Mouse (Mus musculus) heart, embryonic 10.5 days (tissue): ENCODE measurements around the gene Gm20388. TPM values are rescaled to one million over a fixed set of nuclear protein-coding genes. Genes with fewer than 3 reads are reported as not detected.

ENCODE experiments used
- DNase-seq: peaks from one replicate; pipeline ENCODE4 v3.0.0-alpha.2; 2017; ENCODE audit warnings: low spot score
- H3K27ac ChIP-seq: fragments of 300-500 bp; sonication (generic); 2 replicates; pipeline ENCODE4 v1.5.1; 2016; ENCODE audit warnings: mild to moderate bottlenecking
- H3K27me3 ChIP-seq: fragments of 300-500 bp; sonication (generic); 2 replicates; pipeline ENCODE4 v1.6.1; 2016; ENCODE audit warnings: mild to moderate bottlenecking; ENCODE audit not compliant: poor library complexity, insufficient read depth, severe bottlenecking
- H3K36me3 ChIP-seq: fragments of 300-500 bp; sonication (generic); 2 replicates; pipeline ENCODE4 v1.6.1; 2016; ENCODE audit warnings: mild to moderate bottlenecking, moderate library complexity
- H3K4me1 ChIP-seq: fragments of 300-500 bp; sonication (generic); 2 replicates; pipeline ENCODE4 v1.6.1; 2016; ENCODE audit warnings: mild to moderate bottlenecking
- H3K4me3 ChIP-seq: fragments of 300-500 bp; sonication (generic); 2 replicates; pipeline ENCODE4 v1.5.1; 2016; ENCODE audit warnings: mild to moderate bottlenecking, moderate library complexity
- H3K9me3 ChIP-seq: fragments of 300-500 bp; sonication (generic); 2 replicates; pipeline ENCODE4 v1.6.1; 2016; ENCODE audit warnings: mild to moderate bottlenecking, moderate library complexity
- WGBS: fragments of 180-500 bp; shearing (Covaris S2); methylation state at CpG from one replicate; pipeline ENCODE4 v1.1.7; 2016; 5-methylcytosine and 5-hydroxymethylcytosine counted together
- polyA plus RNA-seq: library from polyadenylated mRNA; unstranded; fragments of >200 nt; fragmentation: Nextera tagmentation; extraction: Ambion mirVana; gene quantifications from 2 replicates; pipeline ENCODE4 v1.2.1, GENCODE M21; 2016

The Gm20388 gene
- polyA plus RNA-seq, 1 experiment from 2014 or later: 4.5 TPM

GRCm38 (mm10) chr8:124349663-124350062, 4439.0 kb downstream of the Gm20388 start:
- H3K27ac ChIP-seq: no peak overlapping the region
- no peak overlapping the region for H3K4me3 ChIP-seq
- H3K27me3 ChIP-seq: peaks cover 13% of the 10 kb centered on the region; the same call in 1 of the 2 replicates
- no peak for DNase-seq
- H3K4me1 ChIP-seq: peaks cover 4% of the 10 kb centered on the region; the same call in 1 of the 2 replicates
- H3K36me3 ChIP-seq: peaks cover 12% of the 10 kb centered on the region
- 39% methylated on average over 7 of the region's 7 CpGs for whole genome bisulfite sequencing
- H3K9me3 ChIP-seq: no peaks in the 10 kb centered on the region

GRCm38 (mm10) chr8:124351636-124352035, 4441.0 kb downstream of the Gm20388 start:
- peaks cover 2% of the 10 kb centered on the region; the same call in 1 of the 2 replicates for H3K4me1 ChIP-seq
- no peak for DNase-seq
- no peak overlapping the region for H3K4me3 ChIP-seq
- H3K27me3 ChIP-seq: peaks cover 13% of the 10 kb centered on the region; the same call in 1 of the 2 replicates
- H3K36me3 ChIP-seq: no peaks in the 10 kb centered on the region
- no peaks in the 10 kb centered on the region for H3K9me3 ChIP-seq
- no peak overlapping the region for H3K27ac ChIP-seq
- 59% methylated on average over 5 of the region's 5 CpGs for WGBS

GRCm38 (mm10) chr8:124360911-124361310, 4450.3 kb downstream of the Gm20388 start:
- DNase-seq: no peak
- Histone ChIP-seq H3K9me3 (peaks cover 4% of the 10 kb centered on the region; the same call in 1 of the 2 replicates), H3K27ac (no peak overlapping the region), H3K36me3 (no peaks in the 10 kb centered on the region), H3K4me1 (no peaks in the 10 kb centered on the region), H3K27me3 (0 out of 2 replicates have a peak, but pooled peaks cover 5% of the 10 kb centered on the region), H3K4me3 (no peak overlapping the region)
- 78% methylated on average over 3 of the region's 3 CpGs for WGBS

GRCm38 (mm10) chr8:124361773-124362427, 4451.3 kb downstream of the Gm20388 start:
- no peak for DNase-seq
- H3K9me3 ChIP-seq: peaks cover 4% of the 10 kb centered on the region; the same call in 1 of the 2 replicates
- 77% methylated on average over 11 of the region's 11 CpGs for WGBS
- H3K4me3 ChIP-seq: no peak overlapping the region
- no peaks in the 10 kb centered on the region for H3K4me1 ChIP-seq
- H3K27me3 ChIP-seq: 0 out of 2 replicates have a peak, but pooled peaks cover 5% of the 10 kb centered on the region
- H3K36me3 ChIP-seq: no peaks in the 10 kb centered on the region
- H3K27ac ChIP-seq: no peak overlapping the region

DNA sequence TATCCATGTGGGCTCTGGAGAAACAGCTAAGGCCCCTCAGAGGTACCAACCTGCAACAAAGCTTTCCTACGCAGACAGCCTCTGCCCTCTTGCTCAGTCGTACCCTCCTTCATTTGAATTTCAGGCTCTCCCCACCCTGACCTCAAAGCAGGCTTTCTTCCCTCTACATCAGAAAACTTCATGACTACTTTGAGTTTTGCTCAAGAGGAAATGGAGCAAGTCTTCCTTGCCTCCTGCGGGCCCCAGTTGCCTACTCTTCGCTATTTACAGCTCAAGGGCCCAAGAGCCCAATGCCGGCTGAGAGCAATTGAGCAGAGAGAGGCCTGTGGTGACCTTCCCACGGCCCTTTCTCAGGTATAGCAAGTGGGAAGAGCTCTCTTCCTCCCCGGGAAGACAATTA, 4451.9 kb downstream of the Gm20388 start:
- Histone ChIP-seq H3K27ac (no peak overlapping the region), H3K4me1 (peaks cover 2% of the 10 kb centered on the region), H3K9me3 (peaks cover 4% of the 10 kb centered on the region; the same call in 1 of the 2 replicates), H3K36me3 (no peaks in the 10 kb centered on the region), H3K4me3 (no peak overlapping the region), H3K27me3 (0 out of 2 replicates have a peak, but pooled peaks cover 5% of the 10 kb centered on the region)
- DNase-seq: no peak
- WGBS: 74% methylated on average over 7 of the region's 7 CpGs

GRCm38 (mm10) chr8:124363337-124363736, 4452.7 kb downstream of the Gm20388 start:
- whole genome bisulfite sequencing: 88% methylated on average over 15 of the region's 15 CpGs
- Histone ChIP-seq H3K27ac (no peak overlapping the region), H3K9me3 (peaks cover 4% of the 10 kb centered on the region; the same call in 1 of the 2 replicates), H3K4me3 (no peak overlapping the region), H3K36me3 (no peaks in the 10 kb centered on the region), H3K4me1 (peaks cover 8% of the 10 kb centered on the region), H3K27me3 (0 out of 2 replicates have a peak, but pooled peaks cover 5% of the 10 kb centered on the region)
- DNase-seq: no peak

DNA sequence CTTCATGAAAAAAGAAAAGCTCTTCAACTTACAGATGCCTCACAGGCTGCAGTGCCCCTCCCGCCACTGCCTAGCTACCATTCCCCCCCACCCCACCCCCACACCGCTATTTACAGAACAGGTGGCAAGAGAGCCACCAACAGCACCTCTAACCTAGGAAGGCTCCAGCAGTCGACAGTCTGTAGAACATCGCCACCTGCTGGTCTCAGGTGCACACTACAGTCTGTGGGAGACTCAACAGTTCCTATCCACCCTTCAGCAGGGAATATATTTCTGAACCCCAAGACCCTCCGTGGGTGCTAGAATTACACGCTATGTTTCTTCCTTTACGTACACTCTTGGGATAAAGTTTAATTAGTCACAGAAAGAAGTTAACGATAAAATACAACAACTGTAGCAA, 4457.6 kb downstream of the Gm20388 start:
- 20% methylated on average over 8 of the region's 8 CpGs for WGBS
- Histone ChIP-seq H3K4me1 (peaks cover 8% of the 10 kb centered on the region), H3K27me3 (0 out of 2 replicates have a peak, but pooled peaks cover 5% of the 10 kb centered on the region), H3K27ac (no peak overlapping the region), H3K36me3 (no peaks in the 10 kb centered on the region), H3K9me3 (no peaks in the 10 kb centered on the region), H3K4me3 (no peak overlapping the region)
- peak; percentile 91 for DNase-seq

DNA sequence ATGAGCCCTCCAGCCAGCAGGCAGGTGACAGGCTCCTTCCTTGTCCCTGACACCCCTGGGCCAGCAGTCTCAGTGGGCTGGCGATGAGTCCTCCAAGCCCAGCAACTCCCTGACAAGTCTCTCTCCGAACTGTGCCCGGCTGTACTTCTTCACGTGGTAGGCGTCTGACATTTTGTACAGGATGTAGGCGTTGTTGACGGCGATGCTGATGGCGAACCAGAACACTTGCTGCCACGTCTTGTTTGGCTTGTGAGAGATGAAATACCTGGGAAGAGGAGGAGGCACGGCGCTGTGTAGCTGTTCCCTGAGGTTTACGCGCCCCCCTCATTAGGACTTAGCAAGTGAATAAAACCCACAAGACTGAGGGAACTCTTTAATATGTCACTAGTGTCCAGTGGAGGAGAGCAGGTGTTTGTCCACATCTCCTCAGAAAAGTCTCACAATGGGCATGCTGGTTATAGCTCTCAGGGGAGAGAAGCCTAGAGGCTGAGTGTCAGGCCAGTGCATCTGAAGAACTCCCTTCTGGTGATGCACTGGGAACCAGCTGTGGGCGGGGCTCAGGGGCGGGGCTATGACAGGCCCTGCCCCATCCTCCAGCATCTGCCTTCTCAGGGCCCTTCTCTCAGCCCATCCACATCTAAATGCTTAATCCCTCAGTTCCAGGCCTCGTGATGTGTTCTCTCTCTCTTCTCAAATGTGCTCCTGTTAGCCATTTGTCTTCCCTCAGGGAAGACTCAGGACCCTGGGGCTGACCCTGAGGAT, 4460.0 kb downstream of the Gm20388 start:
- H3K36me3 ChIP-seq: no peaks in the 10 kb centered on the region
- H3K4me3 ChIP-seq: no peak overlapping the region
- no peaks in the 10 kb centered on the region for H3K9me3 ChIP-seq
- WGBS: 69% methylated on average over 17 of the region's 17 CpGs
- no peak overlapping the region for H3K27ac ChIP-seq
- H3K4me1 ChIP-seq: peaks cover 15% of the 10 kb centered on the region
- no peak for DNase-seq
- 0 out of 2 replicates have a peak, but pooled peaks cover 5% of the 10 kb centered on the region for H3K27me3 ChIP-seq

DNA sequence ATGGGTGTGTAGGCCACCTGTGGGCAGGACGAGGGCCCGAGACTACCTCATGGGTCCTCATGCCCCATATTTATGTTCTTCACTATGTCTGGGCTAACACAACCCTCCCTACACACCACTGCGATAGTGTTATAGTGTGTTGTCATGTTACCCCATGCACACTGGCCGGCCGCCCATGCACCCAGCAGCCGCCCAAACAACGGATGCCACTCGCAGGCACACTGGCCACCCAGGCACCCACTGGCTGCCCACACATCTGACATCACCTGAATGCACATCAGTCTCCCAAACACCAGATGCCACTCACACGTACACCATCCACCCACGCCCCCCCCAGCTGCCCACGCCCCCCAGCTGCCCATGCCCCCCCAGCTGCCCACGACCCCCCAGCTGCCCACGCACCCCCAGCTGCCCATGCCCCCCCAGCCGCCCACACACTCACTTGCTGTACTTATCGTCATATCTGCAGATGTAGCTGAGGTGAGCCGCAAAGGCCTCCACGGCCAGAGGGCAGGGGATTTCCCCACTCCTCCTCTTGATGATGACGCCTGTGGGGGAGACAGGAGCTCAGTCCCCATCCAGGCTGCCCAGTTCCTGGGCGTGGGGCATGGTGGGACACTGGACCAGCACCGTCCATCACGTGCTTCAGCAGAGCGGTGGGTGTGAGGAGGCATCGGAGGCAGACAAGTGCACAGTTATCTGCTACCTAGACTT, 4460.9 kb downstream of the Gm20388 start:
- Histone ChIP-seq H3K27ac (no peak overlapping the region), H3K36me3 (no peaks in the 10 kb centered on the region), H3K4me3 (no peak overlapping the region), H3K4me1 (peaks cover 15% of the 10 kb centered on the region), H3K27me3 (0 out of 2 replicates have a peak, but pooled peaks cover 5% of the 10 kb centered on the region), H3K9me3 (no peaks in the 10 kb centered on the region)
- DNase-seq: no peak
- 83% methylated on average over 23 of the region's 23 CpGs for WGBS

DNA sequence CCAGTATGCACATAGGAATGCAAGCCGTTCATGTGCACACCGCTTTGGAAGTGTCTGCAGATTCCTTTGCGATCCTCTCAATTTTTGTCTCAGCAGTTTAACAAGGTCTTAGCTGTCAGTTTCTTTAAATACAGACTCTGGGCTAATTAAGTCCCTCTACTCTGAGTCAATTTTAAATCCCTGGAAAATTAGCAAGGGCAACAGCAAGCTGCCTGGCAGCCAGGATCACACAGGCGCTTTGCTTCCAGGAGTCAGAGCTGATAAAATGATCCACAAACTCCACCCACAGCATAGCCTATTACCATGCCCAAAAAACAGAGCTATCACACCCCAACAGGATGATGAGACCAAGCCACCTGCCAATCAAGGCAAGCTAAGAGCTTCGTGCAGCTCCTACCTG, 4463.1 kb downstream of the Gm20388 start:
- WGBS: 85% methylated on average over 5 of the region's 5 CpGs
- Histone ChIP-seq H3K36me3 (no peaks in the 10 kb centered on the region), H3K27ac (no peak overlapping the region), H3K4me1 (0 out of 2 replicates have a peak, but pooled peaks cover 7% of the 10 kb centered on the region), H3K4me3 (no peak overlapping the region), H3K9me3 (no peaks in the 10 kb centered on the region), H3K27me3 (0 out of 2 replicates have a peak, but pooled peaks cover 5% of the 10 kb centered on the region)
- no peak for DNase-seq

DNA sequence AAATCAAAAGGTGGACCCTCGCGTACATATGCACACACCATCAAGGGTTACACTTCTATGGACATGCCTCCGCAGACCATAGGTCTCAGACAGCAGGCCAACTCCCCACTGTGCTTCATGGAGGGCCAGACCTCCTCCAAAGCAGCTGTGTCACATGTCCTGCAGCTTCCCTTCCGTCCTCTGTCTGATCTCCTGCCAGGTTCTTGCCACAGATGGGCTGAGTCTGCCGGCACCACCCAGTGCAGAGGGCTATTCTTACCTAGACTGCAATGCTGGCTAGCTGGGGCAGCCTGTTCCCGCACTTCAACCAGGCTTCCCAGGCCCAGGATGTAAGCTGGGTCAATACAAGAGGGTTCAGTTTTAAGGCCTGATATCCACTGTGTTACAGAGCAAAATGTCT, 4464.5 kb downstream of the Gm20388 start:
- Histone ChIP-seq H3K27ac (no peak overlapping the region), H3K27me3 (peaks cover 2% of the 10 kb centered on the region; the same call in 1 of the 2 replicates), H3K4me3 (no peak overlapping the region), H3K4me1 (0 out of 2 replicates have a peak, but pooled peaks cover 7% of the 10 kb centered on the region), H3K9me3 (no peaks in the 10 kb centered on the region), H3K36me3 (no peaks in the 10 kb centered on the region)
- DNase-seq: no peak
- WGBS: 70% methylated on average over 6 of the region's 6 CpGs

GRCm38 (mm10) chr8:124375727-124376126, 4465.1 kb downstream of the Gm20388 start:
- WGBS: 85% methylated on average over 9 of the region's 9 CpGs
- Histone ChIP-seq H3K36me3 (no peaks in the 10 kb centered on the region), H3K27me3 (no peaks in the 10 kb centered on the region; the same call in 1 of the 2 replicates), H3K27ac (no peak overlapping the region), H3K4me1 (0 out of 2 replicates have a peak, but pooled peaks cover 7% of the 10 kb centered on the region), H3K4me3 (no peak overlapping the region), H3K9me3 (no peaks in the 10 kb centered on the region)
- DNase-seq: no peak
